Mouse (Mus musculus): ENCODE results near the gene A730009L09Rik.

A730009L09Rik gene

DNA sequence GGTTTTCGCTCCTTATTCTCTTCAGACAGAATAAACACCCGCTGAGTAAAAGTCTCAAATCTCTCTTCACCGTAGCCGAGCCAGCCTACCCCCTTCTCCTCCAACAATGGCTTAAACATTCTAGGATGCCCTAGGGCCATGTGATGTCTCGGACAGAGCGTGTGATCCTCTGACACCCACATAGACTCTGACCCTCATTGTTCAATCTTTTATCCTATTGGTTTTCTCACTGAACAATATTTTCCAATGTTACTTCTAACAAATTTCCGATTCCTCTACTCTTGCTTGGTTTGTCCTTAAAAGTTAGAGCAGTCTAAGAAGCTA is 45.3 kb downstream of the A730009L09Rik start:
- no peak for DNase-seq

All from cerebellum, postnatal 10 days (tissue).